In genomic region chr2:92422388-92423135, GRCm38 (mm10) we compare ENCODE assay signal across 9 mouse cellular contexts. TPM values are rescaled to one million over a fixed set of nuclear protein-coding genes. Genes with fewer than 3 reads are reported as not detected.
A peak's percentile ranks its signal among the peaks of the same experiment; 100 is the strongest.
DNase-seq lines count a peak whose midpoint lies in the region; ATAC-seq lines count a peak whose summit lies in the region.
"Had no signal": no experiment of that assay in that cellular context is flagged by ENCODE, and none has a peak within 500 bp of the region (broad histone marks: within the 10 kb centered on the region; RNA-seq: fewer than 3 reads in every experiment).

No protein-coding gene starts in this region.

- no peak for DNase-seq in midbrain, embryonic 10.5 days (ENCODE audit: low spot score)
- DNase-seq in retina, embryonic 14.5 days (ENCODE audit: low spot score), result peak; percentile 46
- DNase-seq in right cerebral cortex, adult 18-20 months, result no peak
- no peak for DNase-seq in thymus, postnatal 10 days (ENCODE audit: low spot score in 2 of 2)

- H3K4me1 ChIP-seq in heart, embryonic 12.5 days (replicated peaks), result peaks cover 43% of the 10 kb centered on the region
- H3K4me1 ChIP-seq in heart, embryonic 11.5 days (ENCODE audit: control insufficient read depth, insufficient read depth, low read length), result peaks cover 26% of the 10 kb centered on the region
- H3K4me1 ChIP-seq in midbrain, embryonic 10.5 days, result peaks cover 51% of the 10 kb centered on the region
- H3K4me1 ChIP-seq in midbrain, embryonic 16.5 days (ENCODE audit: control insufficient read depth, insufficient read depth, low read length), result peaks cover 17% of the 10 kb centered on the region
- peaks cover 48% of the 10 kb centered on the region for H3K4me1 ChIP-seq in brown adipose tissue, adult 24 weeks (ENCODE audit: control insufficient read depth, insufficient read depth, insufficient read length, low read length)

- H3K27me3 ChIP-seq in heart, embryonic 12.5 days (replicated peaks), result no peaks in the 10 kb centered on the region
- H3K27me3 ChIP-seq in heart, embryonic 11.5 days (ENCODE audit: control insufficient read depth, insufficient read depth, low read length), result no peaks in the 10 kb centered on the region
- no peaks in the 10 kb centered on the region for H3K27me3 ChIP-seq in midbrain, embryonic 10.5 days (ENCODE audit: low read depth, poor library complexity, severe bottlenecking)
- H3K27me3 ChIP-seq in midbrain, embryonic 16.5 days (ENCODE audit: control insufficient read depth, insufficient read depth, low read depth, low read length), result no peaks in the 10 kb centered on the region

- WGBS in heart, embryonic 12.5 days, result 68% methylated on average over 10 of the region's 10 CpGs
- WGBS in heart, embryonic 11.5 days (ENCODE audit: insufficient replicate concordance), result 66% methylated on average over 10 of the region's 10 CpGs
- 77% methylated on average over 10 of the region's 10 CpGs for WGBS in midbrain, embryonic 10.5 days
- 73% methylated on average over 10 of the region's 10 CpGs for WGBS in midbrain, embryonic 16.5 days

- 0 out of 2 replicates have a peak, but pooled peaks have one; percentile 33 for ATAC-seq in heart, embryonic 12.5 days (ENCODE audit: insufficient number of reproducible peaks, low FRiP score)
- ATAC-seq in heart, embryonic 11.5 days (replicated peaks; ENCODE audit: insufficient number of reproducible peaks, low FRiP score, low TSS enrichment), result no peak
- no peak for ATAC-seq in midbrain, embryonic 16.5 days

- H3K36me3 ChIP-seq in heart, embryonic 12.5 days, result peaks cover 71% of the 10 kb centered on the region
- H3K36me3 ChIP-seq in heart, embryonic 11.5 days (ENCODE audit: control insufficient read depth, insufficient read depth, low read length), result peaks cover 18% of the 10 kb centered on the region
- peaks cover 87% of the 10 kb centered on the region for H3K36me3 ChIP-seq in midbrain, embryonic 10.5 days
- H3K36me3 ChIP-seq in midbrain, embryonic 16.5 days (ENCODE audit: control insufficient read depth, insufficient read depth, low read length), result peaks cover 26% of the 10 kb centered on the region

- no peaks in the 10 kb centered on the region for H3K9me3 ChIP-seq in heart, embryonic 12.5 days (replicated peaks)
- no peaks in the 10 kb centered on the region for H3K9me3 ChIP-seq in heart, embryonic 11.5 days (replicated peaks; ENCODE audit: control insufficient read depth, low read length)
- H3K9me3 ChIP-seq in midbrain, embryonic 10.5 days (replicated peaks), result no peaks in the 10 kb centered on the region
- H3K9me3 ChIP-seq in midbrain, embryonic 16.5 days (replicated peaks; ENCODE audit: control insufficient read depth, low read length, poor library complexity, severe bottlenecking), result no peaks in the 10 kb centered on the region

- no peak overlapping the region for H3K27ac ChIP-seq in heart, embryonic 12.5 days (ENCODE audit: poor library complexity, severe bottlenecking)
- H3K27ac ChIP-seq in heart, embryonic 11.5 days (ENCODE audit: low read depth, low read length), result no peak overlapping the region
- peak overlapping the region; percentile 92 for H3K27ac ChIP-seq in midbrain, embryonic 10.5 days (replicated peaks)
- H3K27ac ChIP-seq in midbrain, embryonic 16.5 days (ENCODE audit: low read length), result no peak overlapping the region; the same call in 1 of the 2 replicates
- peak overlapping the region; percentile 91 for H3K27ac ChIP-seq in brown adipose tissue, adult 24 weeks (replicated peaks; ENCODE audit: low read depth, low read length)

- no peak overlapping the region for H3K4me2 ChIP-seq in heart, embryonic 12.5 days
- no peak overlapping the region for H3K4me2 ChIP-seq in heart, embryonic 11.5 days
- H3K4me2 ChIP-seq in midbrain, embryonic 16.5 days (ENCODE audit: low read length), result no peak overlapping the region

- H3K9ac ChIP-seq in heart, embryonic 12.5 days, result no peak overlapping the region
- no peak overlapping the region for H3K9ac ChIP-seq in heart, embryonic 11.5 days (ENCODE audit: low read depth, low read length)
- no peak overlapping the region for H3K9ac ChIP-seq in midbrain, embryonic 16.5 days (ENCODE audit: low read depth, low read length)

- H3K4me3 ChIP-seq in heart, embryonic 12.5 days, result no peak overlapping the region
- H3K4me3 ChIP-seq in heart, embryonic 11.5 days (ENCODE audit: low read depth, low read length), result no peak overlapping the region
- H3K4me3 ChIP-seq in midbrain, embryonic 10.5 days, result no peak overlapping the region
- no peak overlapping the region for H3K4me3 ChIP-seq in midbrain, embryonic 16.5 days (ENCODE audit: low read depth, low read length)
- H3K4me3 ChIP-seq in brown adipose tissue, adult 24 weeks (ENCODE audit: insufficient read depth, low read depth, low read length), result no peak overlapping the region
- H3K4me3 ChIP-seq: erythroblast, embryonic 14.5 days had no signal

RNA-seq across cellular contexts. Expression of gene Cry2, which starts 11.3 kb away (rescaled TPM):
- 28.0 and 30.1 TPM in 2 replicates for polyA plus RNA-seq in heart, embryonic 12.5 days (2016; fragmentation: Nextera tagmentation; extraction: Ambion mirVana)
- polyA plus RNA-seq in heart, embryonic 11.5 days (2014; fragmentation: Nextera tagmentation; extraction: Ambion mirVana), result 15.3 and 17.7 TPM in 2 replicates
- polyA plus RNA-seq in midbrain, embryonic 10.5 days (2016; fragmentation: Nextera tagmentation; extraction: Ambion mirVana), result 32.8 and 36.2 TPM in 2 replicates
- 51.6 and 53.4 TPM in 2 replicates for polyA plus RNA-seq in midbrain, embryonic 16.5 days (2015; fragmentation: Nextera tagmentation; extraction: Ambion mirVana)
- 11.7 and 14.6 TPM in 2 replicates for polyA plus RNA-seq in brown adipose tissue, adult 24 weeks (2012; ENCODE audit: insufficient read depth, insufficient read length, missing spikeins)

RNA-seq across cellular contexts. Expression of gene Mapk8ip1, which starts 21.5 kb away (rescaled TPM):
- 6.8 and 7.9 TPM in 2 replicates for polyA plus RNA-seq in heart, embryonic 12.5 days (2016; fragmentation: Nextera tagmentation; extraction: Ambion mirVana)
- 2.7 and 4.1 TPM in 2 replicates for polyA plus RNA-seq in heart, embryonic 11.5 days (2014; fragmentation: Nextera tagmentation; extraction: Ambion mirVana)
- 58.3 and 70.5 TPM in 2 replicates for polyA plus RNA-seq in midbrain, embryonic 10.5 days (2016; fragmentation: Nextera tagmentation; extraction: Ambion mirVana)
- 126 and 129 TPM in 2 replicates for polyA plus RNA-seq in midbrain, embryonic 16.5 days (2015; fragmentation: Nextera tagmentation; extraction: Ambion mirVana)
- 9.4 and 9.6 TPM in 2 replicates for polyA plus RNA-seq in brown adipose tissue, adult 24 weeks (2012; ENCODE audit: insufficient read depth, insufficient read length, missing spikeins)

RNA-seq across cellular contexts. Expression of gene Slc35c1, which starts 37.8 kb away (rescaled TPM):
- polyA plus RNA-seq in heart, embryonic 12.5 days (2016; fragmentation: Nextera tagmentation; extraction: Ambion mirVana), result 10.1 and 10.6 TPM in 2 replicates
- polyA plus RNA-seq in heart, embryonic 11.5 days (2014; fragmentation: Nextera tagmentation; extraction: Ambion mirVana), result 8.6 and 12.0 TPM in 2 replicates
- 12.8 and 15.1 TPM in 2 replicates for polyA plus RNA-seq in midbrain, embryonic 10.5 days (2016; fragmentation: Nextera tagmentation; extraction: Ambion mirVana)
- 16.1 and 17.9 TPM in 2 replicates for polyA plus RNA-seq in midbrain, embryonic 16.5 days (2015; fragmentation: Nextera tagmentation; extraction: Ambion mirVana)
- 2.9 and 5.5 TPM in 2 replicates for polyA plus RNA-seq in brown adipose tissue, adult 24 weeks (2012; ENCODE audit: insufficient read depth, insufficient read length, missing spikeins)

RNA-seq across cellular contexts. Expression of gene 1700029I15Rik, which starts 40.2 kb away (rescaled TPM):
- polyA plus RNA-seq in heart, embryonic 12.5 days (2016; fragmentation: Nextera tagmentation; extraction: Ambion mirVana), result 1.2 and 1.7 TPM in 2 replicates
- 0.67 and 0.89 TPM in 2 replicates for polyA plus RNA-seq in heart, embryonic 11.5 days (2014; fragmentation: Nextera tagmentation; extraction: Ambion mirVana)
- 4.1 and 5.2 TPM in 2 replicates for polyA plus RNA-seq in midbrain, embryonic 10.5 days (2016; fragmentation: Nextera tagmentation; extraction: Ambion mirVana)
- polyA plus RNA-seq in midbrain, embryonic 16.5 days (2015; fragmentation: Nextera tagmentation; extraction: Ambion mirVana), result 6.1 and 9.5 TPM in 2 replicates
- polyA plus RNA-seq in brown adipose tissue, adult 24 weeks (2012; ENCODE audit: insufficient read depth, insufficient read length, missing spikeins), result 3.3 and 4.1 TPM in 2 replicates

RNA-seq across cellular contexts. Expression of gene Large2, which starts 47.9 kb away (rescaled TPM):
- polyA plus RNA-seq in heart, embryonic 12.5 days (2016; fragmentation: Nextera tagmentation; extraction: Ambion mirVana), result 1.2 and 1.8 TPM in 2 replicates
- 0.93 and 2.0 TPM in 2 replicates for polyA plus RNA-seq in heart, embryonic 11.5 days (2014; fragmentation: Nextera tagmentation; extraction: Ambion mirVana)
- 16.2 and 25.6 TPM in 2 replicates for polyA plus RNA-seq in midbrain, embryonic 10.5 days (2016; fragmentation: Nextera tagmentation; extraction: Ambion mirVana)
- 1.9 and 2.0 TPM in 2 replicates for polyA plus RNA-seq in midbrain, embryonic 16.5 days (2015; fragmentation: Nextera tagmentation; extraction: Ambion mirVana)
- polyA plus RNA-seq in brown adipose tissue, adult 24 weeks (2012; ENCODE audit: insufficient read depth, insufficient read length, missing spikeins), result 1.9 TPM in 1 of 2 replicates, not detected in the other
- polyA plus RNA-seq: erythroblast, embryonic 14.5 days had no signal

Comparison
In these comparisons a context has a peak if more than half of its experiments do, and no peak if none do; other contexts are left out.
1. H3K27ac ChIP-seq: peak in midbrain, embryonic 10.5 days (single experiment) and brown adipose tissue, adult 24 weeks (single experiment); none in heart, embryonic 12.5 days (single experiment), heart, embryonic 11.5 days (single experiment) and midbrain, embryonic 16.5 days (single experiment).